Mouse (Mus musculus) intestine, embryonic 16.5 days (tissue): Measurements from ENCODE around the gene Adgrd1. TPM values are rescaled to one million over a fixed set of nuclear protein-coding genes. Genes with fewer than 3 reads are reported as not detected.

Source experiments
- ATAC-seq: fragments of 200-750 bp; cut with Nextera tagmentation; 2 replicates; pipeline ENCODE4 v1.8.0; 2017; ENCODE audit warnings: moderate TSS enrichment, moderate library complexity
- H3K27ac ChIP-seq: fragments of 300-500 bp; sonication (generic); 2 replicates; pipeline ENCODE4 v1.5.1; 2014; ENCODE audit warnings: mild to moderate bottlenecking, low read length
- H3K27me3 ChIP-seq: fragments of 300-500 bp; sonication (generic); replicated peaks from 2 replicates; pipeline ENCODE4 v1.6.1; 2014; ENCODE audit warnings: low read length, control low read depth, mixed read lengths; ENCODE audit not compliant: control insufficient read depth, insufficient read depth
- H3K36me3 ChIP-seq: fragments of 300-500 bp; sonication (generic); 2 replicates; pipeline ENCODE4 v1.6.1; 2014; ENCODE audit warnings: low read length, control low read depth; ENCODE audit not compliant: control insufficient read depth, insufficient read depth
- H3K4me1 ChIP-seq: fragments of 300-500 bp; sonication (generic); 2 replicates; pipeline ENCODE4 v1.6.1; 2014; ENCODE audit warnings: low read length, control low read depth, mixed read lengths; ENCODE audit not compliant: control insufficient read depth, insufficient read depth
- H3K4me2 ChIP-seq: fragments of 300-500 bp; sonication (generic); 2 replicates; pipeline ENCODE4 v1.6.1; 2014; ENCODE audit warnings: low read depth, low read length, control low read depth
- H3K4me3 ChIP-seq: fragments of 300-500 bp; sonication (generic); 2 replicates; pipeline ENCODE4 v1.5.1; 2014; ENCODE audit warnings: mild to moderate bottlenecking, low read length
- H3K9ac ChIP-seq: fragments of 300-500 bp; sonication (generic); 2 replicates; pipeline ENCODE4 v1.6.1; 2014; ENCODE audit warnings: low read depth, low read length
- H3K9me3 ChIP-seq: fragments of 300-500 bp; sonication (generic); 2 replicates; pipeline ENCODE4 v1.6.1; 2016; ENCODE audit warnings: low read length, control low read depth; ENCODE audit not compliant: control insufficient read depth
- WGBS: fragments of 180-500 bp; shearing (Covaris S2); extraction: QIAGEN DNeasy Blood & Tissue Kit; methylation state at CpG from one replicate; pipeline ENCODE4 v1.1.7; 2014; 5-methylcytosine and 5-hydroxymethylcytosine counted together
- polyA plus RNA-seq: library from polyadenylated mRNA; unstranded; fragments of >200 nt; fragmentation: Nextera tagmentation; extraction: Ambion mirVana; gene quantifications from 2 replicates; pipeline ENCODE4 v1.2.1, GENCODE M21; 2015

The Adgrd1 gene
- polyA plus RNA-seq, 1 experiment from 2014 or later = 1.0 TPM

GRCm38 (mm10) chr5:129218537-129218981 is 122.0 kb downstream of the Adgrd1 start:
- H3K4me2 ChIP-seq = no peak overlapping the region
- H3K4me1 ChIP-seq = no peaks in the 10 kb centered on the region
- no peaks in the 10 kb centered on the region for H3K36me3 ChIP-seq
- H3K4me3 ChIP-seq = no peak overlapping the region
- H3K9ac ChIP-seq = no peak overlapping the region
- no peak overlapping the region for H3K27ac ChIP-seq
- no peak for ATAC-seq
- no peaks in the 10 kb centered on the region for H3K9me3 ChIP-seq
- H3K27me3 ChIP-seq = no peaks in the 10 kb centered on the region
- WGBS = 37% methylated on average over 8 of the region's 8 CpGs

DNA sequence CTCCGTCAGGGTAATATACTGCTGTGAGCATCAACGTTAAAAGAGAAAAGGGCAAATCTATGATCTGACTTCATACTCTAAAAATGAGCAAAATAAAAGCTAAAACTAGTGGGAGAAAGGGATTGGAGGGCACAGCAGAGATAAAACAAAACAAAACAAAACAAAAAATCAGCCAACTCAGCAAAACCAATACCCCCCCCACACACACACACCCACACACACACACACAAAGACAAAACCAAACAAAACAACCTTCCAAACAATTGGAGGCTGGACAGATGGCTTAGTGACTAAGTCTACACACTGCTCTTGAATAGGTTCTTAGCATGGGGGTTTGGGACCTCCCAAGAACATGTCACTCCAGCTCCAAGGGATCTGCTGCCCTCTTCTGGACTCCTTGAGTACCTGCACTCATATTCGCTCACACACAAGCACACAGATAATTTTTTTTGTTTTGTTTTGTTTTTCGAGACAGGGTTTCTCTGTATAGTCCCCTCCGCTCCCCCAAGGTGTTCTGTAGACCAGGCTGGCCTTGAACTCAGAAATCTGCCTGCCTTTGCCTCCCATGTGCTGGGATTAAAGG is 122.7 kb downstream of the Adgrd1 start:
- 87% methylated on average over 5 of the region's 5 CpGs for WGBS
- Histone ChIP-seq H3K4me1 (no peaks in the 10 kb centered on the region), H3K9me3 (no peaks in the 10 kb centered on the region), H3K9ac (no peak overlapping the region), H3K36me3 (no peaks in the 10 kb centered on the region), H3K4me2 (no peak overlapping the region), H3K4me3 (no peak overlapping the region), H3K27ac (no peak overlapping the region), H3K27me3 (no peaks in the 10 kb centered on the region)
- no peak for ATAC-seq

DNA sequence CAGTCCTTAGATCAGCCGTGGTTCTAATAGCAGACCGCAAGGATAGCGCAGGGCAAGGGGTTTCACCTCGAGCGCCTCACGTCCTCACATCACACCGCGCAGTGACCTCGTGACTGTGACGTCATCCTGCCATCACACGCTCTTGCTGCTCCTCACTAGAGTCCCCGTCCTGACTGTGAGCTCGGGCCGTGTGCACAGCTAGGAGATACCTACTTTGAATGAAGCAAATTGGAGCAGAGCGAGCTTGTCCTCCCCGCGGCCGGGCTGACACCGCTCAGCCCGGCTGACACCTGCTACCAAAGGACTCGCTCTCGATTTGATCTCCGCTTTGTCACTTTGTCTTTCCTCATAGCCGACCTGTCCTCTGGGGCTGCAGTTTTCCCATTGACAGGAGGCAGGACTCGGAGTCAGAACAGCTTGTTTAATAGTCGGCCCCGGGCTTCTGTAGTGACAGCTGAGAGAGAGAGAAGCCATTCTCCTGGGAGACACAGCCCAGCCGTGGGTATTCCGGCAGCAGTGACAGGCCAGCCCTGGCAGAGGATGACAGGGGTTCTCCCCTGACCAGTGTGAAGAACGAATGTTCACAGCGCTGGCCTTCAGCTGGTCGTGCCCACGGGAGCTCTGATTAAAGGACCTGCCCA is 129.4 kb downstream of the Adgrd1 start:
- WGBS = 71% methylated on average over 33 of the region's 33 CpGs
- no peak overlapping the region for H3K4me3 ChIP-seq
- ATAC-seq = no peak

DNA sequence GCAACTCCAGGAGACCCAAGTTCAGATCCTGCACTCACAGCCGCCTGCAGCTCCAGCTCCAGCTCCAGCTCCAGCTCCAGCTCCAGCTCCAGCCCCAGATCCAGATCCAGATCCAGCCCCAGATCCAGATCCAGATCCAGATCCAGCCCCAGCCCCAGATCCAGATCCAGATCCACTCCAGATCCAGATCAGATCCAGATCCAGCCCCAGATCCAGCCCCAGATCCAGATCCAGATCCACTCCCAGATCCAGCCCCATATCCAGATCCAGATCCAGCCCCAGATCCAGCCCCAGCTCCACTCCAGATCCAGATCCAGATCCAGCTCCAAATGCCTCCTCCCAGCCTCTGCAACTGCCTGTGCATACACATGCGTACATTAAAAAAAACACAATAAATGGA is 131.6 kb downstream of the Adgrd1 start:
- no peaks in the 10 kb centered on the region for H3K4me1 ChIP-seq
- no peak overlapping the region for H3K4me2 ChIP-seq
- ATAC-seq = no peak
- H3K9me3 ChIP-seq = no peaks in the 10 kb centered on the region
- H3K27ac ChIP-seq = no peak overlapping the region
- no peak overlapping the region for H3K4me3 ChIP-seq
- no peaks in the 10 kb centered on the region for H3K27me3 ChIP-seq
- no peak overlapping the region for H3K9ac ChIP-seq
- WGBS = 89% methylated on average over 2 of the region's 2 CpGs
- H3K36me3 ChIP-seq = no peaks in the 10 kb centered on the region

More for the DNA sequence above, 129.4 kb downstream of the Adgrd1 start:
- Histone ChIP-seq H3K9me3 (no peaks in the 10 kb centered on the region), H3K36me3 (no peaks in the 10 kb centered on the region), H3K27me3 (no peaks in the 10 kb centered on the region), H3K9ac (no peak overlapping the region), H3K27ac (no peak overlapping the region), H3K4me2 (no peak overlapping the region), H3K4me1 (no peaks in the 10 kb centered on the region)

DNA sequence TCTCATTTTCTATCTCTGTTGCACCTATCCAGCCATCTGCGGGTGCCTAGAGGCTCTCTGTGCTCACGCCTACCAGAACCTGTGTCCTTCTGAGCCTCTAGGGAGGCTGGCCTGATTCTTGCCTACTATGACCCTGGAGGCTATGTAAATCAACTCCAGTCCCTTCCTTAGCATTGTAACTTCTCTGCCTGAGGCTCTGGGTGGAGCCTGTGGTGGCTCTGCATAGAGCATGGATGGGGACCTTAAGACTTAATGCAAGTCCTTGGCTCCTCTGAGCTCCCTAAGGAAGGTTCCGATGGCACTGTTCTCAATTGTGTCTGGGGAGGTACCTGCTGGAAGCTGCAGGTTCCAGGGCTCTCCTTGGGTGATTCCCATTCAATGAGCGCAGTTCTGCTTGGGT is 136.8 kb downstream of the Adgrd1 start:
- no peak overlapping the region for H3K9ac ChIP-seq
- H3K9me3 ChIP-seq = no peaks in the 10 kb centered on the region
- H3K4me2 ChIP-seq = no peak overlapping the region
- no peaks in the 10 kb centered on the region for H3K27me3 ChIP-seq
- H3K36me3 ChIP-seq = no peaks in the 10 kb centered on the region
- ATAC-seq = no peak
- H3K27ac ChIP-seq = no peak overlapping the region
- 81% methylated on average over 4 of the region's 4 CpGs for WGBS
- H3K4me1 ChIP-seq = no peaks in the 10 kb centered on the region
- H3K4me3 ChIP-seq = no peak overlapping the region

- Histone ChIP-seq H3K9ac (no peak overlapping the region), H3K27ac (no peak overlapping the region), H3K9me3 (no peaks in the 10 kb centered on the region), H3K27me3 (no peaks in the 10 kb centered on the region), H3K4me3 (no peak overlapping the region), H3K4me1 (no peaks in the 10 kb centered on the region), H3K4me2 (no peak overlapping the region), H3K36me3 (no peaks in the 10 kb centered on the region)
- WGBS = 77% methylated on average over 7 of the region's 7 CpGs
- no peak for ATAC-seq
Observed at GRCm38 (mm10) chr5:129233881-129234432, 137.4 kb downstream of the Adgrd1 start.

DNA sequence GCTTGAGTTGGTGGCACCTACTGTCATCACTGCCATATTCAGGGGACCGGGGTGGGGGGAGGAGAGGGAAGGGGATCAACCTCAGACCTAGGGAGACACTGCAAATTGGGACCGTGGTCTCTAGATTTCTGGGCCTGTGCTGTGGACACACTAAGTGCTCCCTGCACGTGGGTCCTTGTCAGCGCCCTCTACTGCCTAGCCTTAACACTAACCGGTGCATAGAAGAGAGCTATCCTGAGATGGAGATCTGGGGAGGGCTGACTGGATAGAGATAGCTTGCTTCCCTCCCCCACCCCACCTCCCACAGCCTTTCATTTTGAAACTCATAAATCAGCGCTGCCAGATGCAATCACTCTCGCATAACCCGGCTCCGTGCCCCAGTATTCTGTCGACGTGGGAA is 139.8 kb downstream of the Adgrd1 start:
- Histone ChIP-seq H3K36me3 (no peaks in the 10 kb centered on the region), H3K4me1 (no peaks in the 10 kb centered on the region), H3K9ac (no peak overlapping the region), H3K4me2 (no peak overlapping the region), H3K4me3 (no peak overlapping the region), H3K27me3 (no peaks in the 10 kb centered on the region), H3K9me3 (no peaks in the 10 kb centered on the region), H3K27ac (no peak overlapping the region)
- no peak for ATAC-seq
- 78% methylated on average over 11 of the region's 11 CpGs for WGBS

GRCm38 (mm10) chr5:129241865-129242264 is 145.3 kb downstream of the Adgrd1 start:
- Histone ChIP-seq H3K9ac (no peak overlapping the region), H3K9me3 (no peaks in the 10 kb centered on the region), H3K27ac (no peak overlapping the region), H3K4me1 (no peaks in the 10 kb centered on the region), H3K36me3 (no peaks in the 10 kb centered on the region), H3K27me3 (no peaks in the 10 kb centered on the region), H3K4me3 (no peak overlapping the region), H3K4me2 (no peak overlapping the region)
- no peak for ATAC-seq
- WGBS = 72% methylated on average over 11 of the region's 11 CpGs

- no peak overlapping the region for H3K4me2 ChIP-seq
- WGBS = 52% methylated on average over 3 of the region's 3 CpGs
- H3K9me3 ChIP-seq = no peaks in the 10 kb centered on the region
- H3K9ac ChIP-seq = no peak overlapping the region
- H3K36me3 ChIP-seq = no peaks in the 10 kb centered on the region
- no peaks in the 10 kb centered on the region for H3K4me1 ChIP-seq
- no peak for ATAC-seq
- no peak overlapping the region for H3K27ac ChIP-seq
- no peaks in the 10 kb centered on the region for H3K27me3 ChIP-seq
- H3K4me3 ChIP-seq = no peak overlapping the region
Observed at GRCm38 (mm10) chr5:129242265-129242664, 145.7 kb downstream of the Adgrd1 start.
